Mouse (Mus musculus) limb, embryonic 13.5 days (tissue): ENCODE measurements around the gene Larp1. TPM values are rescaled to one million over a fixed set of nuclear protein-coding genes. Genes with fewer than 3 reads are reported as not detected.
A peak's percentile ranks its signal among the peaks of the same experiment; 100 is the strongest.

Experiments used
- ATAC-seq: fragments of 200-750 bp; cut with Nextera tagmentation; 2 replicates; pipeline ENCODE4 v1.8.0; 2017; ENCODE audit warnings: low read depth, moderate number of reproducible peaks, moderate TSS enrichment; ENCODE audit not compliant: low FRiP score
- H3K27ac ChIP-seq: fragments of 300-500 bp; sonication (generic); 2 replicates; pipeline ENCODE4 v1.5.1; 2015; ENCODE audit warnings: inconsistent platforms, mild to moderate bottlenecking, moderate library complexity
- H3K27me3 ChIP-seq: fragments of 300-500 bp; sonication (generic); 2 replicates; pipeline ENCODE4 v1.6.1; 2015; ENCODE audit warnings: mild to moderate bottlenecking, inconsistent platforms
- H3K36me3 ChIP-seq: fragments of 300-500 bp; sonication (generic); 2 replicates; pipeline ENCODE4 v1.6.1; 2015; ENCODE audit warnings: inconsistent platforms, mild to moderate bottlenecking, moderate library complexity
- H3K4me1 ChIP-seq: fragments of 300-500 bp; sonication (generic); 2 replicates; pipeline ENCODE4 v1.6.1; 2015; ENCODE audit warnings: inconsistent platforms
- H3K4me2 ChIP-seq: fragments of 300-500 bp; sonication (generic); replicated peaks from 2 replicates; pipeline ENCODE4 v1.6.1; 2015; ENCODE audit warnings: inconsistent platforms, mild to moderate bottlenecking, moderate library complexity
- H3K4me3 ChIP-seq: fragments of 300-500 bp; sonication (generic); 2 replicates; pipeline ENCODE4 v1.5.1; 2015; ENCODE audit warnings: moderate library complexity, mild to moderate bottlenecking, inconsistent platforms
- H3K9ac ChIP-seq: fragments of 300-500 bp; sonication (generic); 2 replicates; pipeline ENCODE4 v1.6.1; 2015; ENCODE audit warnings: mild to moderate bottlenecking, inconsistent platforms
- H3K9me3 ChIP-seq: fragments of 300-500 bp; sonication (generic); 2 replicates; pipeline ENCODE4 v1.6.1; 2016; ENCODE audit warnings: inconsistent platforms
- WGBS: fragments of 180-500 bp; shearing (Covaris S2); methylation state at CpG from one replicate; pipeline ENCODE4 v1.1.7; 2015; 5-methylcytosine and 5-hydroxymethylcytosine counted together
- polyA plus RNA-seq: library from polyadenylated mRNA; unstranded; fragments of >200 nt; fragmentation: Nextera tagmentation; extraction: Ambion mirVana; gene quantifications from 2 replicates; pipeline ENCODE4 v1.2.1, GENCODE M21; 2015

The Larp1 gene
- polyA plus RNA-seq, 1 experiment from 2014 or later = 18.2 TPM

DNA sequence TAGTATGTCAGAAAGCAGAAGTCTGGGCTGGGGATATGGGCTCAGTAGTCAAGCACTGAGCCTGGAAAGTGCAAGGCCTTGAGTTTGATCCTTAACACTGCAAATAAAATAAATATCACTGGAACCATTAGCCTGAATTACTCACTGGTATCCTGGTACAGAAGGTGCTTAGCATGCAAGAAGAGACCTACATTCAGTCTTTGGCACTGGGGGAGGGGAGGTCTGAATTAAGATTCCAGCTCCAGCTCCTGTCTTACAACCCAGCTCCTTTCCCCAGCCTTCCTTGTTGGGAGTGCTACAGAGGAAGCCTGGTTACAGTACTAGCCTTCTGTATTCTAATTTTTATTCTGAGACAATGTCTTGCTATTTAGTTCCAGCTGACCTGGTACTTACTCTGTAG lies 3.8 kb upstream of the Larp1 start:
- Histone ChIP-seq H3K9ac (no peak overlapping the region), H3K27ac (no peak overlapping the region), H3K27me3 (no peaks in the 10 kb centered on the region), H3K4me3 (no peak overlapping the region), H3K4me1 (peaks cover 13% of the 10 kb centered on the region), H3K36me3 (no peaks in the 10 kb centered on the region), H3K4me2 (no peak overlapping the region), H3K9me3 (no peaks in the 10 kb centered on the region)
- no peak for ATAC-seq

DNA sequence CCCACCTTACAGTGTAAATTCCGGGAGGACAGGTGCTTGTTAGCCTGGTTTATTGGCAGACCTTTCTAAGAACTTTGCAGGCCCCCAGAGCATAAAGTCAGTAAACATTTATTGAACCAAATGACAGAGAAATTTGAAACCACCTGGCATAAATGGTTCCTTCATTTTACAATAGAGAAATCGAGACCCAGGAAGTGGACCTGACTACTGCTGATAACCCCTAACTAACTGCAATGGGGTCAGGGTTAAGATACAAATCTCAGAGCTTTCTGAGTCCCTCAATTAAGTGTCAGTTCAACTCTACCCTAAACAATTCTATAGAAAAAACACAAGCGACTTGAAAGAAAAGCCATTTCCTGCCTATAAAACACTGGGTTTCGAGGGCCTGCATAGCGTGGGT lies 851 bp upstream of the Larp1 start:
- Histone ChIP-seq H3K27me3 (no peaks in the 10 kb centered on the region), H3K27ac (peak overlapping the region; percentile 33; the same call in 1 of the 2 replicates), H3K4me1 (peaks cover 37% of the 10 kb centered on the region), H3K36me3 (no peaks in the 10 kb centered on the region), H3K4me2 (peak overlapping the region; percentile 88), H3K9me3 (no peaks in the 10 kb centered on the region), H3K9ac (peak overlapping the region; percentile 69), H3K4me3 (peak overlapping the region; percentile 99)
- WGBS = 4% methylated on average over 5 of the region's 5 CpGs
- no peak for ATAC-seq

- peak overlapping the region; percentile 89 for H3K4me2 ChIP-seq
- under 1% methylated on average over 57 of the region's 74 CpGs for WGBS
- peaks cover 37% of the 10 kb centered on the region for H3K4me1 ChIP-seq
- ATAC-seq = peak; percentile 92
- H3K27ac ChIP-seq = peak overlapping the region; percentile 86
- no peaks in the 10 kb centered on the region for H3K9me3 ChIP-seq
- peak overlapping the region; percentile 98 for H3K9ac ChIP-seq
- peak overlapping the region; percentile 99 for H3K4me3 ChIP-seq
- H3K27me3 ChIP-seq = no peaks in the 10 kb centered on the region
- no peaks in the 10 kb centered on the region for H3K36me3 ChIP-seq
Measured at GRCm38 (mm10) chr11:58008437-58009050, 320 bp upstream of the Larp1 start.

- peaks cover 44% of the 10 kb centered on the region for H3K4me1 ChIP-seq
- no peaks in the 10 kb centered on the region for H3K27me3 ChIP-seq
- H3K9ac ChIP-seq = peak overlapping the region; percentile 98
- no peaks in the 10 kb centered on the region for H3K36me3 ChIP-seq
- H3K27ac ChIP-seq = peak overlapping the region; percentile 86
- peak overlapping the region; percentile 89 for H3K4me2 ChIP-seq
- peak overlapping the region; percentile 99 for H3K4me3 ChIP-seq
- no peaks in the 10 kb centered on the region for H3K9me3 ChIP-seq
- peak; percentile 43 for ATAC-seq
- under 1% methylated on average over 78 of the region's 78 CpGs for WGBS
Measured at GRCm38 (mm10) chr11:58009516-58010141, 765 bp downstream of the Larp1 start.

- H3K4me1 ChIP-seq = peaks cover 48% of the 10 kb centered on the region
- peak overlapping the region; percentile 98 for H3K9ac ChIP-seq
- no peaks in the 10 kb centered on the region for H3K9me3 ChIP-seq
- peak overlapping the region; percentile 99 for H3K4me3 ChIP-seq
- WGBS = 3% methylated on average over 16 of the region's 16 CpGs
- no peak for ATAC-seq
- H3K27ac ChIP-seq = no peak overlapping the region
- H3K27me3 ChIP-seq = no peaks in the 10 kb centered on the region
- peak overlapping the region; percentile 89 for H3K4me2 ChIP-seq
- no peaks in the 10 kb centered on the region for H3K36me3 ChIP-seq
Measured at GRCm38 (mm10) chr11:58010226-58010781, 1.4 kb downstream of the Larp1 start.

DNA sequence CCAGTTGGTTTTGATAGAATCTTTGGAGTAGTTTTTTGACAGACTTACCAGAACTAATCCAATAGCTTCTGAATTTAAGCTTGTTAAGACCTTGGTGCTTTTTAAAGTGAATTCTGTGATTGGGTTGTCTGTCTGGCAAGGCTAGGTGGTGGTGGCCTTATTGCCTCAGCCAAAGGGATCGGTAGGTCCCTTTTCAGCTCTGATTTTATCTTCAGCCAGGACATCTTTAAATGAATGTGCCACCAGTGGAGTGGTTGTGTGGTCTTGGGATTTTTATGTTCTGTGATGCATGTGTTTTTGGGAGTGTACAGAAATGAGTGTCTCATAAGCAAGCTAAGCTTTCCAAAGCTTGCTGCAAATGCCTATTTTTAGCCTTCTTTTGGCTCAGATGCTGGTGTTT lies 2.1 kb downstream of the Larp1 start:
- WGBS = 26% methylated on average over 1 of the region's 1 CpGs
- no peaks in the 10 kb centered on the region for H3K27me3 ChIP-seq
- no peaks in the 10 kb centered on the region for H3K36me3 ChIP-seq
- no peak for ATAC-seq
- H3K9ac ChIP-seq = peak overlapping the region; percentile 43; the same call in 1 of the 2 replicates
- peaks cover 52% of the 10 kb centered on the region for H3K4me1 ChIP-seq
- H3K9me3 ChIP-seq = no peaks in the 10 kb centered on the region
- H3K27ac ChIP-seq = no peak overlapping the region
- peak overlapping the region; percentile 89 for H3K4me2 ChIP-seq
- H3K4me3 ChIP-seq = peak overlapping the region; percentile 99

GRCm38 (mm10) chr11:58011813-58012212 lies 2.9 kb downstream of the Larp1 start:
- WGBS = 76% methylated on average over 4 of the region's 4 CpGs
- Histone ChIP-seq H3K9me3 (no peaks in the 10 kb centered on the region), H3K4me2 (peak overlapping the region; percentile 89; the same call in 1 of the 2 replicates), H3K27me3 (no peaks in the 10 kb centered on the region), H3K27ac (no peak overlapping the region), H3K36me3 (no peaks in the 10 kb centered on the region), H3K9ac (no peak overlapping the region), H3K4me3 (0 out of 2 replicates have a peak overlapping the region, but pooled peaks have one; percentile 99), H3K4me1 (peaks cover 61% of the 10 kb centered on the region)
- ATAC-seq = no peak

DNA sequence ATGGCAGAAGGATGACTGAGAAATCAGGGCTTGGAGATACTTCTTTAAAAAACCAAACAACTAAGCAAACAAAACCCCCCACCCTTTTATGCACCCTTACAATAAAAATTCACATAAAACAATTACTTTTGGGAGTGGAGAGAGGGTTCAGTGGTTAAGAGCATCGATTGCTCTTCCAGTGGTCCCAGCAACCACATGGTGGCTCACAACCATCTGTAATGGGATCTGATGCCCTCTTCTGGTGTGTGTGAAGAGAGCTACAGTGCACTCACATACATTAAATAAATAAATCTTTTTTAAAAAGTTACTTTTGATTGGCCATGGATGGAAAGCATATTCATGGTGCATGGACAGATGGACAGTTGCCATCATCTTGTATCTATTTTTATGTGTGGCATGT lies 3.8 kb downstream of the Larp1 start:
- no peak overlapping the region for H3K4me2 ChIP-seq
- WGBS = 80% methylated on average over 1 of the region's 1 CpGs
- no peaks in the 10 kb centered on the region for H3K9me3 ChIP-seq
- no peak overlapping the region for H3K9ac ChIP-seq
- peaks cover 65% of the 10 kb centered on the region for H3K4me1 ChIP-seq
- no peak overlapping the region for H3K4me3 ChIP-seq
- no peaks in the 10 kb centered on the region for H3K27me3 ChIP-seq
- H3K27ac ChIP-seq = no peak overlapping the region
- no peak for ATAC-seq
- no peaks in the 10 kb centered on the region for H3K36me3 ChIP-seq

DNA sequence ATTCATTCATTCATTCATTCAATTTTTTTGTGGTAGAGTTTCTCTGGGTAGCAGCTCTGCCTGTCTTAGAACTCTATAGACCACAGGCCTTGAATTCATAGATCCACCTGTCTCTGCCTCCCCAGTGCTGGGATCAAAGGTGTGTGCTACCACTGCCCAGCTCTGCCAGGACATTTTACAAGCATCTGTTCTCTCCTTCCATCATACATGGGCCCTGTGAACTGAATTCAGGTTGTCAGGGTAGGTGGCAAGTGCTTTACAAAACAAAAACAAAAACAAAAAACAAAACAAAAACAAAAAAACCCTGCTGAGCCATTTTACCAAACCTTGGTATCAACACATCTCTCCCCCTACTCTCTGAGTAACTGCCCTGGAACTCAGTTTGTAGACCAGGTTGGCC lies 4.2 kb downstream of the Larp1 start:
- Histone ChIP-seq H3K4me1 (peaks cover 65% of the 10 kb centered on the region), H3K9me3 (no peaks in the 10 kb centered on the region)
- ATAC-seq = no peak

GRCm38 (mm10) chr11:58014604-58015003 lies 5.7 kb downstream of the Larp1 start:
- no peak for ATAC-seq
- no peaks in the 10 kb centered on the region for H3K9me3 ChIP-seq
- H3K4me3 ChIP-seq = no peak overlapping the region
- H3K9ac ChIP-seq = no peak overlapping the region
- no peaks in the 10 kb centered on the region for H3K36me3 ChIP-seq
- no peak overlapping the region for H3K4me2 ChIP-seq
- H3K4me1 ChIP-seq = peaks cover 66% of the 10 kb centered on the region
- no peak overlapping the region for H3K27ac ChIP-seq
- 70% methylated on average over 1 of the region's 1 CpGs for WGBS
- H3K27me3 ChIP-seq = no peaks in the 10 kb centered on the region

More for the DNA sequence above, 4.2 kb downstream of the Larp1 start:
- H3K27ac ChIP-seq = no peak overlapping the region
- H3K4me3 ChIP-seq = no peak overlapping the region
- H3K27me3 ChIP-seq = no peaks in the 10 kb centered on the region
- no peaks in the 10 kb centered on the region for H3K36me3 ChIP-seq
- H3K9ac ChIP-seq = no peak overlapping the region
- H3K4me2 ChIP-seq = no peak overlapping the region

GRCm38 (mm10) chr11:58015339-58015738 lies 6.5 kb downstream of the Larp1 start:
- Histone ChIP-seq H3K9ac (no peak overlapping the region), H3K4me1 (peaks cover 65% of the 10 kb centered on the region), H3K27me3 (no peaks in the 10 kb centered on the region), H3K4me2 (no peak overlapping the region), H3K36me3 (no peaks in the 10 kb centered on the region), H3K27ac (no peak overlapping the region), H3K9me3 (no peaks in the 10 kb centered on the region), H3K4me3 (no peak overlapping the region)
- 76% methylated on average over 2 of the region's 2 CpGs for WGBS
- ATAC-seq = no peak

DNA sequence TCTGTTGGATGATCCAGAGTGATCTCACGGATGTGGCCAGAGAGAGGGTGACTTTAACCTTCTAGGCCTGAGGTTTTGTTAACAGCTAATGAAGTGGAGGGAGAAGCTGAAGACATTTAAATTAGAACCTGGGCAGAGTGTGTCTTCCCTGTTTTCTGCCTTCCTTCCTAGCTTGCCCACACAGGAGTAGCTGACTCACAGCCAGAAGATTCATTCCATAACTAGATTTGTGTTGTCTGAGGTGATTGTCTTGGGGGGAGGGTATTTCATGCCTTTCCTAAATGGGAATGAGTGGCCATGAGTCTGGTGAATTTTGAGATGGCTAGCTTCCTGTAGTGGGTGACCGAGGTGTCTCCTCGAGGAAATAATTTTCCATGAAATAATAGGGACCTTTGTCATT lies 7.5 kb downstream of the Larp1 start:
- no peak overlapping the region for H3K4me3 ChIP-seq
- no peak for ATAC-seq
- no peak overlapping the region for H3K9ac ChIP-seq
- WGBS = 58% methylated on average over 3 of the region's 3 CpGs
- no peak overlapping the region for H3K4me2 ChIP-seq
- H3K27ac ChIP-seq = no peak overlapping the region; the same call in 1 of the 2 replicates
- H3K36me3 ChIP-seq = no peaks in the 10 kb centered on the region
- no peaks in the 10 kb centered on the region for H3K9me3 ChIP-seq
- H3K27me3 ChIP-seq = no peaks in the 10 kb centered on the region
- H3K4me1 ChIP-seq = peaks cover 65% of the 10 kb centered on the region
